Mouse (Mus musculus): ENCODE measurements around the gene Mid1.

Gene Mid1

GRCm38 (mm10) chrX:169883536-169884272 lies 198.7 kb downstream of the Mid1 start:
- peak; percentile 70 for DNase-seq (ENCODE audit: low read depth, low spot score)

GRCm38 (mm10) chrX:169890541-169890940 lies 205.5 kb downstream of the Mid1 start:
- no peak for DNase-seq (ENCODE audit: low read depth, low spot score)

- no peak for DNase-seq (ENCODE audit: low read depth, low spot score)
Measured at GRCm38 (mm10) chrX:169892100-169892499, 207.1 kb downstream of the Mid1 start.

- DNase-seq (ENCODE audit: low read depth, low spot score): no peak
Measured at GRCm38 (mm10) chrX:169892631-169893030, 207.6 kb downstream of the Mid1 start.

GRCm38 (mm10) chrX:169899227-169899950 lies 214.4 kb downstream of the Mid1 start:
- no peak for DNase-seq (ENCODE audit: low read depth, low spot score)

- no peak for DNase-seq (ENCODE audit: low read depth, low spot score)
Measured at GRCm38 (mm10) chrX:169902860-169903259, 217.9 kb downstream of the Mid1 start.

- no peak for DNase-seq (ENCODE audit: low read depth, low spot score)
Measured at GRCm38 (mm10) chrX:169903656-169904055, 218.7 kb downstream of the Mid1 start.

GRCm38 (mm10) chrX:169906054-169906508 lies 221.1 kb downstream of the Mid1 start:
- DNase-seq (ENCODE audit: low read depth, low spot score): peak; percentile 69

- no peak for DNase-seq (ENCODE audit: low read depth, low spot score)
Measured at GRCm38 (mm10) chrX:169909898-169910297, 224.9 kb downstream of the Mid1 start.

GRCm38 (mm10) chrX:169915738-169916137 lies 230.7 kb downstream of the Mid1 start:
- no peak for DNase-seq (ENCODE audit: low read depth, low spot score)

- DNase-seq (ENCODE audit: low read depth, low spot score): no peak
Measured at GRCm38 (mm10) chrX:169922541-169922940, 237.5 kb downstream of the Mid1 start.

GRCm38 (mm10) chrX:169923417-169923816 lies 238.4 kb downstream of the Mid1 start:
- DNase-seq (ENCODE audit: low read depth, low spot score): no peak

- DNase-seq (ENCODE audit: low read depth, low spot score): no peak
Measured at GRCm38 (mm10) chrX:169925600-169925999, 240.6 kb downstream of the Mid1 start.

- DNase-seq (ENCODE audit: low read depth, low spot score): peak; percentile 14
Measured at GRCm38 (mm10) chrX:169927110-169927817, 242.3 kb downstream of the Mid1 start.

GRCm38 (mm10) chrX:169930868-169931267 lies 245.9 kb downstream of the Mid1 start:
- no peak for DNase-seq (ENCODE audit: low read depth, low spot score)

GRCm38 (mm10) chrX:169933228-169933627 lies 248.2 kb downstream of the Mid1 start:
- DNase-seq (ENCODE audit: low read depth, low spot score): no peak

- DNase-seq (ENCODE audit: low read depth, low spot score): no peak
Measured at GRCm38 (mm10) chrX:169937119-169937719, 252.2 kb downstream of the Mid1 start.

GRCm38 (mm10) chrX:169940531-169940930 lies 255.5 kb downstream of the Mid1 start:
- no peak for DNase-seq (ENCODE audit: low read depth, low spot score)

GRCm38 (mm10) chrX:169950596-169950995 lies 265.6 kb downstream of the Mid1 start:
- DNase-seq (ENCODE audit: low read depth, low spot score): no peak

GRCm38 (mm10) chrX:169969337-169969736 lies 284.3 kb downstream of the Mid1 start:
- DNase-seq (ENCODE audit: low read depth, low spot score): no peak

GRCm38 (mm10) chrX:169969765-169970164 lies 284.8 kb downstream of the Mid1 start:
- peak; percentile 45 for DNase-seq (ENCODE audit: low read depth, low spot score)

- DNase-seq (ENCODE audit: low read depth, low spot score): peak; percentile 44
Measured at GRCm38 (mm10) chrX:169970546-169970945, 285.5 kb downstream of the Mid1 start.
